Comparison of ENCODE assay signal across 16 mouse cellular contexts in genomic region chr4:149263218-149263617, GRCm38 (mm10).
"Had no signal": no experiment of that assay in that cellular context is flagged by ENCODE, and none has a peak within 500 bp of the region (broad histone marks: within the 10 kb centered on the region; RNA-seq: fewer than 3 reads in every experiment).

No protein-coding gene starts in this region.

- H3K27ac ChIP-seq: neural tube, embryonic 12.5 days; neural tube, embryonic 13.5 days; neural tube, embryonic 15.5 days; stomach, embryonic 15.5 days had no signal

- DNase-seq: retina, postnatal 1 day; right cerebral cortex, adult 18-20 months; right cerebral cortex, postnatal 14 days; right cerebral cortex, postnatal 25 days; right cerebral cortex, postnatal 4 days; spleen, adult 18-20 months; thymus, adult 18-20 months; thymus, adult 2 months; thymus, postnatal 14 days; thymus, postnatal 25 days; thymus, postnatal 36 days; thymus, postnatal 4 days had no signal

- H3K4me2 ChIP-seq: neural tube, embryonic 12.5 days; neural tube, embryonic 13.5 days; neural tube, embryonic 15.5 days; stomach, embryonic 15.5 days had no signal

- H3K4me1 ChIP-seq: neural tube, embryonic 12.5 days; neural tube, embryonic 13.5 days; neural tube, embryonic 15.5 days; stomach, embryonic 15.5 days had no signal

- H3K9ac ChIP-seq: neural tube, embryonic 12.5 days; neural tube, embryonic 13.5 days; neural tube, embryonic 15.5 days; stomach, embryonic 15.5 days had no signal

- H3K27me3 ChIP-seq: neural tube, embryonic 12.5 days; neural tube, embryonic 13.5 days; neural tube, embryonic 15.5 days; stomach, embryonic 15.5 days had no signal

- H3K4me3 ChIP-seq: neural tube, embryonic 12.5 days; neural tube, embryonic 13.5 days; neural tube, embryonic 15.5 days; stomach, embryonic 15.5 days had no signal

- H3K9me3 ChIP-seq: neural tube, embryonic 12.5 days; neural tube, embryonic 13.5 days; neural tube, embryonic 15.5 days; stomach, embryonic 15.5 days had no signal
